Mouse (Mus musculus): ENCODE data around the gene Dusp5. TPM values are rescaled to one million over a fixed set of nuclear protein-coding genes. Genes with fewer than 3 reads are reported as not detected.
"Not testable (repeated sequence)": the region's sequence is repeated elsewhere in the genome, so short reads cannot be mapped to it uniquely, and the experiment has no call there.

Dusp5 gene
- polyA plus RNA-seq, 1 experiment from 2014 or later = 2.2 TPM

- H3K4me3 ChIP-seq (ENCODE audit: low read depth, low read length) = no peak overlapping the region
- H3K36me3 ChIP-seq (ENCODE audit: control insufficient read depth, insufficient read depth, low read length) = no peaks in the 10 kb centered on the region
- H3K4me2 ChIP-seq (ENCODE audit: low read depth, low read length) = no peak overlapping the region
- DNase-seq (ENCODE audit: low spot score) = peak; percentile 81
- H3K9ac ChIP-seq (ENCODE audit: low read depth, low read length) = no peak overlapping the region
- H3K4me1 ChIP-seq (ENCODE audit: control insufficient read depth, insufficient read depth, low read length) = no peaks in the 10 kb centered on the region
- H3K9me3 ChIP-seq (ENCODE audit: control insufficient read depth, low read length) = no peaks in the 10 kb centered on the region
- H3K27ac ChIP-seq (replicated peaks; ENCODE audit: low read depth, low read length) = no peak overlapping the region
- no peaks in the 10 kb centered on the region for H3K27me3 ChIP-seq (replicated peaks; ENCODE audit: control insufficient read depth, insufficient read depth, low read length)
- peak; percentile 67; the same call in 1 of the 2 replicates for ATAC-seq (ENCODE audit: low read depth)
- WGBS = 12% methylated on average over 8 of the region's 8 CpGs
Measured at GRCm38 (mm10) chr19:53578597-53579252, 49.8 kb downstream of the Dusp5 start.

GRCm38 (mm10) chr19:53580271-53580670 lies 51.4 kb downstream of the Dusp5 start:
- not testable (repeated sequence) for ATAC-seq (ENCODE audit: low read depth); H3K27ac ChIP-seq (replicated peaks; ENCODE audit: low read depth, low read length); H3K27me3 ChIP-seq (replicated peaks; ENCODE audit: control insufficient read depth, insufficient read depth, low read length); H3K4me3 ChIP-seq (ENCODE audit: low read depth, low read length); H3K4me2 ChIP-seq (ENCODE audit: low read depth, low read length); H3K9ac ChIP-seq (ENCODE audit: low read depth, low read length); H3K36me3 ChIP-seq (ENCODE audit: control insufficient read depth, insufficient read depth, low read length); DNase-seq (ENCODE audit: low spot score); H3K4me1 ChIP-seq (ENCODE audit: control insufficient read depth, insufficient read depth, low read length)
- WGBS = 92% methylated on average over 6 of the region's 8 CpGs
- peaks cover 12% of the 10 kb centered on the region for H3K9me3 ChIP-seq (ENCODE audit: control insufficient read depth, low read length)

DNA sequence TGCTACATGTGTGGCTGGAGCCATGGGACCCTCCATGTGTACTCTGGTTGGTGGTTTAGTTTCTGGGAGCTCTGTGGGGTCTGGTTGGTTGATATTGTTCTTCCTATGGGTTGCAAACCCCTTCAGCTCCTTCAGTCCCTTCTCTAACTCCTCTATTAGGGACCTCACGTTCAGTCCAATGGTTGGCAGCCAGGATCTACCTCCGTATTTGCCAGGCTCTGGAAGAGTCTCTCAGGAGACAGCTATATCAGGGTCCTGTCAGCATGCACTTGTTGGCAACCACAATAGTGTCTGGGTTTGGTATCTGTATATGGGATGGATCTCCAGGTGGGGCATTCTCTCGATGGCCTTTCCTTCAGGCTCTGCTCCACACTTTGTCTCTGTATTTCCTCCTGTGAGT lies 58.8 kb downstream of the Dusp5 start:
- H3K9ac ChIP-seq (ENCODE audit: low read depth, low read length); H3K4me3 ChIP-seq (ENCODE audit: low read depth, low read length); DNase-seq (ENCODE audit: low spot score); H3K4me1 ChIP-seq (ENCODE audit: control insufficient read depth, insufficient read depth, low read length); ATAC-seq (ENCODE audit: low read depth); H3K27ac ChIP-seq (replicated peaks; ENCODE audit: low read depth, low read length); H3K4me2 ChIP-seq (ENCODE audit: low read depth, low read length); H3K36me3 ChIP-seq (ENCODE audit: control insufficient read depth, insufficient read depth, low read length); H3K27me3 ChIP-seq (replicated peaks; ENCODE audit: control insufficient read depth, insufficient read depth, low read length): not testable (repeated sequence)
- H3K9me3 ChIP-seq (ENCODE audit: control insufficient read depth, low read length) = peaks cover 15% of the 10 kb centered on the region
- 79% methylated on average over 3 of the region's 3 CpGs for WGBS

GRCm38 (mm10) chr19:53588968-53589367 lies 60.1 kb downstream of the Dusp5 start, which contains the start of gene Nutf2-ps1:
Nutf2-ps1 (minus strand) TSS chr19:53589068.
- H3K4me3 ChIP-seq (ENCODE audit: low read depth, low read length); H3K36me3 ChIP-seq (ENCODE audit: control insufficient read depth, insufficient read depth, low read length); H3K4me2 ChIP-seq (ENCODE audit: low read depth, low read length); DNase-seq (ENCODE audit: low spot score); H3K27ac ChIP-seq (replicated peaks; ENCODE audit: low read depth, low read length); H3K27me3 ChIP-seq (replicated peaks; ENCODE audit: control insufficient read depth, insufficient read depth, low read length); ATAC-seq (ENCODE audit: low read depth); H3K4me1 ChIP-seq (ENCODE audit: control insufficient read depth, insufficient read depth, low read length); H3K9ac ChIP-seq (ENCODE audit: low read depth, low read length): not testable (repeated sequence)
- WGBS = 97% methylated on average over 7 of the region's 7 CpGs
- H3K9me3 ChIP-seq (ENCODE audit: control insufficient read depth, low read length) = peaks cover 15% of the 10 kb centered on the region

Other genes with a start within 250 kb of the Dusp5 start
- gene Mxi1, start 218.6 kb upstream of the Dusp5 start, polyA plus RNA-seq (2014; fragmentation: Nextera tagmentation; extraction: Ambion mirVana) = 36.0 and 36.6 TPM in 2 replicates
- 6.4 TPM in 1 of 2 replicates, not detected in the other for gene Gm10197, start 157.3 kb upstream of the Dusp5 start, polyA plus RNA-seq (2014; fragmentation: Nextera tagmentation; extraction: Ambion mirVana)
- 38.8 and 40.2 TPM in 2 replicates for gene Smndc1, start 138.5 kb upstream of the Dusp5 start, polyA plus RNA-seq (2014; fragmentation: Nextera tagmentation; extraction: Ambion mirVana)
- gene Nutf2-ps1, start 60.0 kb downstream of the Dusp5 start, polyA plus RNA-seq (2014; fragmentation: Nextera tagmentation; extraction: Ambion mirVana) = 269 and 273 TPM in 2 replicates
- 58.4 and 62.4 TPM in 2 replicates for gene Smc3, start 71.3 kb downstream of the Dusp5 start, polyA plus RNA-seq (2014; fragmentation: Nextera tagmentation; extraction: Ambion mirVana)
- 5.8 and 5.9 TPM in 2 replicates for gene Rbm20, start 148.2 kb downstream of the Dusp5 start, polyA plus RNA-seq (2014; fragmentation: Nextera tagmentation; extraction: Ambion mirVana)